Mouse (Mus musculus) urinary bladder, postnatal 36 days (tissue): Measurements from ENCODE around the gene Nos1ap.

ENCODE experiments used
- DNase-seq, 2 experiments: peaks; one replicate each; pipeline ENCODE4 v3.0.0; 2022; ENCODE audit warnings: low spot score in 2 of 2, mixed read lengths in 1 of 2

Nos1ap gene

DNA sequence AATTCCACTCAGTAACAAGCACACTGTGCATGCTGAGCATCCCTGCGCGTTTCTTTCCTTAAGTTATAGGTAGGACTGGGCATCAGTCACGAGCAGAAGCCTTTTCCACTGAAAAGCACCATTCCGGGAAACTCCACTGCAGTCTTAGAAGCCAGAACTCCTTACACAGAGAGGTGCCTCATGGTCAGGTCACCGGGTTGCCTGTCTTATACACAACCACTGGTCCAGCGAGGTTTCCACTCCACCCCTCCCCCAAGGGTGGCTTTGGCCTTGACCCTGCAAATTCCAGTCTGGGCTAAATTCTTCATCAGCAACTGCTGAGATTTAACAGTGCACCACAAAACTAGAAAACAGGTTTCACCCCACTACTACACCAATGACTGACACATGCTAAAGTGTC is 1.3 kb downstream of the Nos1ap start:
- no peak for DNase-seq

DNA sequence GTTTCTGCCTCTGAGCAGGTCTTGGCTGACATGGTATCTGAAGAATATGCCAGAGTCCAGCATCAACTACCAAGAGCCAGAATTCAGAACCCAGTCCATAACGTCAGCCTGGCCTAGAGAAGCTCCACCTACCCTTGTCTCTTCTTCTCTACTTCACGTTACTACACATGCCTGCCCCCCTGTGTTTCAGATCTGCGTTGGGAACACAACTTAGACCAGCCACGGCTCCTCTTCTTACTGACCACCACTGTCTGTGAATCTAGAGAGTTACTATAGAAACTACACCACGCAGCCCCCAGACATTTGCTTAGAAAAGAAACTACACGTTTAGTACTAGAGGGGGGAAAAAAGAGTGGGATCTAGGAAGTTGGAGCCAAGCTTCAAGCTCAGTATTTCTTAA is 2.9 kb downstream of the Nos1ap start:
- DNase-seq: no peak

DNA sequence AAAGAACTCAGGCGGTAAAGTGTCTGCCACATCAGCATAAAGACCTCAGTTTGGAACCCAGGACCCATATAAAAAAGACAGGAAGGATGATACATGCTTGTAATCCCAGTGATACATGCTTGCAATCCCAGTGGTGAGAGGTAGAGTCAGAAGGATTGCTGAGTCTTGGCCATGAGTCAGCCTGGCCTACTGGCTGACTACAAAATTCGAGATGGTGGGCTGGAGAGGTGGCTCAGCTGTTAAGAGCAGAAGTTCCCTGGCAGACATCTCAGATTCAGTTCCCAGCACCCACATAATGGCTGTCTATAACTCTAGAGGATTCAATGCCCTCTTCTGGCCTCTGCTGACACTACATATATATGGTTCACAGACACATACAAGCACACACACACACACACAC is 5.7 kb downstream of the Nos1ap start:
- no peak for DNase-seq

DNA sequence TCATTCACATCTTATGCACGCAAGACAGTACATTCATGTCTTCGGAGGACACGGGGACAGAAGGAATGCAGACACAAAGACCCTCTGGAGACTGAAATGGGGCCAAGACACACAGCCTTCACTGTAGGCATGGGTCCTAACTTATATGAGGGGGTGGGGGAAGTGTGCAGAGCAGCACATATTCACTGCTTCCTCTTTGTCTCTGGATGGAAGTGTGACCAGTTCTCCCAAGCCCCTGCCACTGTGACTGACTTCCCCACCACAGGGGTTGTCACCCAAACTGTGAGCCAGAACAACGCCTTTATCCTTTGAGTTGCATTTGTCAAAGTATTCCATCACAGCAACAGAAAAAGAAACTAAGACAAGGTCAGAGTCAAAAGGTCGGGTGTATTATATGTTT is 7.3 kb downstream of the Nos1ap start:
- DNase-seq: no peak

DNA sequence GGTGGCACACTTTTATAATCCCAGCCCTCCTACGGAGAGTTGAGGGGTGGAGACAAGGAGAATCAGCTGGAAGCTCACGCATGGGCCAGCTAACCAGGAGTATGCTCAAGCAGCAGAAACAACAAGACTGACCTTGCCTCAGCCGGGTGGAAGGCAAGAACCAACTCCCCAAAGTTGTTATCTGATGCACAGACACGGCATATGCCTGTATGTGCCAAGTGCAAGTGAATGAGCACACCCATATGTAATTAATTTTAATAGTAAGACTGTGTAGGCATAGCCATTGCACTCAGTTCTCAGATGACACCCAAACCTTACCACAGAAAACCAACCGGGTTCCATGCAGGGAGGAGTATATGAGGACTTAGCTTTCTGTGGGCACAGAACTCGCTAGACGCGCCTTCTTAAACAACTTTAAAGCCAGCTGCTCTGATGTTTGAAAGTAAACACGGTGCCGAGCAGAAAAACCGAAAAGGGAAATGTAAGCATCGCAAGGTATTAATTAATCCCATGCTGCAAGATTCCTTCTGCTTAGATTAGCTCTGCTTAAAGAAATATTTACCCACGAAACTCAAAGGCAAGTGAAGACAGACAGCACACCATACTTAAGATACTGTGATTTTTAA is 9.1 kb downstream of the Nos1ap start:
- DNase-seq: peak; percentile 14 to 23

DNA sequence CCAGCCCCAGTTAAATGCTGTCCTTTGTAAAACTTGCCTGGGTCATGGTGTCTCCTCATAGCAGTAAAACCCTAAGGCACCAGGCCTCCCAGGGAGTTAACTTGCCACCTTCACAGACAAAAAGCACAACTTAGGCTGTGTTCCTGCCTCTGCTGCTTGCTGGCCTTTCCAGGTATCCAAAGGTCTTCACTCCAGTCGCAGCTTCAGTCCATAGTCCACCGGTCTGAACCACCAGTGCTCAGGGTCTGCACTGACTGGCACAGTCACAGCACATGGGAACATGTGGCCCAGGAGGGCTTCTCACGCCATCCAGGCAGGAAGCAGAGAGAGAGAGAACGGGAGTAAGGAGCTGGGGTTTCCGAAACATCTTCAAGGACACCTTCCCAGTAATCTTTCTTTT is 10.2 kb downstream of the Nos1ap start:
- DNase-seq: no peak

DNA sequence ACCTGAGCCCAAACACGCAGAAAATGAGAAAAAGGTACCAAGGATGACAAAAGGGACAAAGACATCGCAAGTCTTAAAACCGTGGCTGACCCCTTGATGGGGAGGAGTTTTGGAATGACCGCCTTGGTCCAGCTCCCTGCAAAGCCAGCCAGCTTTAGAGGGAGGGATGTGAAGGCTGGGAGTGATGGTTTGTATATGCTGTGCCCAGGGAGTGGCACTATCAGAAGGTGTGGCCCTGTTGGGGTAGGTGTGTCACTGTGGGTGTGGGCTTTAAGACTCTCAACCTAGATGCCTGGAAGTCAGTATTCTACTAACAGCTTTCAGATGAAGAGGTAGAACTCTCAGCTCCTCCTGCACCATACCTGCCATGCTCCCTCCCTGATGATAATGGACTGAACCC is 10.6 kb downstream of the Nos1ap start:
- no peak for DNase-seq

DNA sequence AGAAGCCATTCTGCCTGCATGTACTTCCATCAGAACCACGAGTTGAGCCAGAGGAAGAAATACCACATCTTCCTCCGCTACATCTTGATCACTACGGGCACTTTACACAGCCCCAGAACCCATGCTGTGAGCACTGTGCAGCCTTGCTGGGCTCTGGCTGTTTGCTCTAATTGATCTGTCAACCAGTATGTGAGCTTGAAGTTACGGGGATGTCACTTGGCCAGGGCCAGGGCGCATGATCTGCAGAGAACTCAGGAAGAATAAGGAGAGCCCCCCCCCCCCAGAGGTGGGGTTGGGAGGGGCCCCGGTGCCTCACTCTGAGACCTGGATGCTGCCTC is 13.0 kb downstream of the Nos1ap start:
- DNase-seq: no peak

DNA sequence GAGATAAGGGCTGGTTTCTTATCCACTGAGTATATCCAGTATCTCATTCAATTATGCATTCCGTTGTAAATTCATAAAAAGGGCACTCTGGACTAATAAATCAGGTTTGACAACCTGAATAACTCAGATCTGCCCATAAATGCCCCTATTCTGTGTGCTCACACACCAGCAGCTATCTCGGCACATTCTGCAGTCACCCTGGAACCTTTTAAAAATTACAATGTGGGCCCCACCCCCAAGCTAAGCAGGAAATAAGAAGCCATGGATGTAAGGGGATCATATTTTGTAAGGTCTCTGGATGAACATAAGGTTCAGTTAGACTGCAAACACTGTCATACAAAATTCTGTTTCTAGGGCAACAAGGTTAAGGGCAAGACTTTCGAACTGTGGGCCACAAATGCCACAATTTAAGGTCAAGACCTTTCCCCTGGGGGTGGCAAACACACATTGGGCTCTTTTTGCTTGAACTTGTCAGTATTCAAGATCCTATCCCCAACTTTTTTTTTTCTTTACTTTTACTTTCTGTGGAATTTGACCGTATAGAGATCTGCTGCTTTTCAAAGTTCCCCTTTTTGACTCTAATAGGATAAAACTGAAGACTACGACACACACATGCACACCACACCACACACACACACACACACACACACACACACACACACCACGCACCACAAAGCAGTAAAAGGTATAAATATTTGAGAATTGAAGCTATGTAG is 13.5 kb downstream of the Nos1ap start:
- DNase-seq: no peak

DNA sequence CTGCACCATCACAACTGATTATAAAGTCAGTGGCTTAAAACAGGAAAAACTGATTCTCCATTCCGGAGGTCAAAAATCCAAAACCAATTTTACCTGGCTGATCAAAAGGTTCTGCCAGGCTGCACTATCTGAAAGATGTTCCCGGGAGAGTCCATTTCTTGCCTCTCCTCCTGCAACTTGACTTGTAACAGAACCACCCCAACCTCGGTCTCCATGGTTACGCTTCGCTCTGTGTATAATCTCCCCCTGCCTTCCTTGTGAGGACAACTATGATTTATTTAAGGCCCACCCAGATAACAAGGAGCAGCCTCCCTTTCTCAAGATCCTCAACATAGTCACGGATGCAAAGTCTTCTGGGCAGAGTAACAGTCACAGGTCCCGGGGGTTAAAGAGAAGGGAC is 16.5 kb downstream of the Nos1ap start:
- no peak for DNase-seq

DNA sequence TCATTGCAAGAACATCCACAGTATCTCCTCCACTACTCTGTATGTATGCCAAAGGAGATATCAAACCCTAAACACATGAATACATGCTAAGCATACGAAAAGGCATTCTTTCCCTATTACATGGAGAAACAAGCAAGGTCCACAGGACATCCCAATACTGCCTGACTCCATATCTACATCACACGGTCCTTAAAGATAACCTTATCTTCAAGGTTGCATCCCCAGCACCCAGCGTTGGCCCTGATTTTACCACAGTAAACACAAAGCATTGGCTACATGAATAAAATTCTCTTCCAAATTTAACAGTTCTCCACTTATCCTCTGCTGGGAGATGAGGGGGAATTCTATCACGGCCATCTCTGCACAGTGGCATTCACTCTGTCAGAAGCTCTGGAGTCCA is 22.7 kb downstream of the Nos1ap start:
- no peak for DNase-seq

DNA sequence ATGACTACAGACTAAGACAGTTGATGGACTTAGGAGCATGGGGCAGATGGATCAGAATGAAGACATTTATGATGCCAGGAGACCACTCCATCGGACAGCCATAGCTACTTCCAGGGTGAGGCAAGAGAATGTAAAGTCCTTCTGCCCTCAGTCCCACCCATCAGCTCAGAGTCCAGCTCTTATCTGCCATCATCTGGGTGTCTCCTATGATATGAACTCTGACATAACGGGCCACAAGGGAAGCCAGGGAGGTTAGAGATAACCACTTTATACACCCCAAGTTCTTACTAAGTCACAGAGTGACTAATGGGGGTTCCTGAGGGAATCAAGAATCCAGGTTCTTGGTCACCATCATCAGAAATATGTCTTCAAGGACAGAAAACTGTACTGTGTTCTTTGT is 23.1 kb downstream of the Nos1ap start:
- DNase-seq: no peak

DNA sequence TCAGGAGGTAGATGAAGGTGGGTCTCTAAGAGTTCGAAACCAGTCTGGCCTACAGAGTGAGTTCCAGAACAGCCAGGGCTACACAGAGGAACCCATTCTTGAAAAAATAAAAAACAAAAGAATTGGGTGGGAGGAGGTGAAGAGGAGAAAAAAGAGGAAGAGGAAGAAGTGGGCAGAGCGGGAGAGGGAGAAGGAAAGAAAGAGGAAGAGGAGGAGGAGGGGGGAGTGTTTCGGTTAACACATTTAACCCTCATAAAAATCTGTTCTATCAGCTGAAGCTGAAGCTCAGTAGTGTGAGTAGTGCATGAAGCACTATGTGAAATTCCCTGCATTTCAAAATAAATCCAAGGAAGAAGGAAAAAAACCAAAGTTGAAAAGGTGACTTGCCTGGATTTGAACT is 24.7 kb downstream of the Nos1ap start:
- no peak for DNase-seq

DNA sequence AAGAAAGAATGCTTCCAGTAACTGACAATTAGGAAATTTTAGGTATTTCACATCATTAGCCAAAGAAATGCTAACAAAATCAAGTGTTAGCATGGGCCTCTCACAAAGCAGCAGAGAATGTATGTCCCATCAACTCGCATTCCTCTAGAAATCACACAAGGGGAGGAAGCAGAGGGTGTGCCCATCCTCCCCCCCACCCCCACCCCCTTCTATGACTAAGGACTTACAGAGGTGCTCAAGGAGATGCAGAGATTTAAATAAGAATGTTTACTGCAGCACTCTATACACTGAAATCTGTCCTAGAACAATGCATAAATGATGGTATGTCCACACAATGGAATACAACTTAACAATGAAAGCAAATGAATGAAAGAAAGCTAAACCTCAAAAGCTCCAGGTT is 27.2 kb downstream of the Nos1ap start:
- DNase-seq: no peak

DNA sequence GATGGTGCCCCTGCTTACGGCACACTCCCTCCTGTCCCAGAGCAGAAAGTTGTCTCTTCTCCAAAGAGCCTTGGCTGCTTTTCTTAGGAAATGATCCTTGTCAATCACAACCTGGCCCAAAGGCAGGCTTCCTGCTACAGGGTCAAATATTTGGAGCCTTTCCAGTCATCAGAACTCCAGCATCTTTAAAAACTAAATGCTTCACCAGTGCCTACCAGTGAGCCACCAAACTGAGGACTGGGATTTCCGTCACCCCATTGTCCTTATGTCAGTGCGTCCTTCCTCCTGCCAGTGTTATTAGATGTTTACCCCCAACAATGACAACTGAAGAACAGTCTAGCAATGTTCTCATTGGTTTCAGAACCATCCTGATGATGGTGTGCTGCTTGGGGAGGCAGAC is 28.9 kb downstream of the Nos1ap start:
- DNase-seq: no peak

DNA sequence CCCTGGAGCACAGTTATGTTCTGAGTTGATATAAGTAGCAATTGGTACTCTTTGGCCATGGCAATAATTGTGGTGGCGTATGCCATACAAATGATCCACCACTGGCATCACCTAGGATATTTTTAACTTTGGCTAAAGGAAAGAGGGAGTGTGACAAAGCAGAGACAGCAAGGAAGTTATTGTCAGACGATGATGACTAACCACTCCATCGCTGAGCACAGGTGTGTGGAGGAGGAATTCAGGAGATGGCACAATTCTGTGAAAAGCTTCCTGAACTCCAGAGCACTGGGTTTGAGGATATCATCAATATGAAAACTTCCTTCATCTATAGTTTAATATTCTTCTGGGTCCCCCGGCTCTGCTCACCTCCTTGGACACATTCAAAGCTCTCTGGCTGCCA is 31.7 kb downstream of the Nos1ap start:
- DNase-seq: no peak

DNA sequence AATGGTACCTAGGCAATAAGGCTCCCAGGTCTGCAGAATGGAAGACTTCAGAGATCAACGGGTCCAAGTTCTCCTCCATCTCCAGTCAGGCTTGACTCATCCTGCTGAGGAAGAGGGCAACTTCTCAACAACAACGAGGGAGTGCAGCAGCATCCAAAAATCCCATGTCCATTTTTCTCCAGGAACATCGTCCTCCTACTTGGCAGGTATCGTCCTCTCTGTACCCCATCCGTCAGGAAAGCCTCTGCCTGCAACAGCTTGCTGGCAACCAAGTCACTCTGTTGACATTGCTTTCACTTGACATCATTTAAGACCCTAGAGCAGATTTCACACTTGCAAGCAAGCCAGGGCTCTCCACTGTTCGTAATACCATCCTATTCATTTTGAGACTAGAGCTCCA is 33.0 kb downstream of the Nos1ap start:
- no peak for DNase-seq

DNA sequence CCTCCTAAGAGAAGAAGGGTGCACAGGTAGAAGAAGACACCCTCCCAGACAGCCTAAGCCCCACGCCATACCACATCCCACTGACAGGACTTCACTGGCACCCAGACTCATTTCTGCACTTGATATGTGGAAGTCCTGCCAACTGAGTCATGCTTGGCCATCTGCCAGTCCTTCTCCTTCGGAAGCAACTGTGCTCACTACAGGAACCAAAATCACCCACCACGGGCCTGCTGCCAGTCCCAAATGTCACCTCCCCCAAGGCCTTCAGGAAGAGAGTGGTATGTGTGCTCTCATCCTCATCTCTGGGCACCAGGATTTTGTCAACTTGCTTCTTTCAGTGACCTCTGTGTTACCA is 34.7 kb downstream of the Nos1ap start:
- DNase-seq: peak; percentile 47 to 67

DNA sequence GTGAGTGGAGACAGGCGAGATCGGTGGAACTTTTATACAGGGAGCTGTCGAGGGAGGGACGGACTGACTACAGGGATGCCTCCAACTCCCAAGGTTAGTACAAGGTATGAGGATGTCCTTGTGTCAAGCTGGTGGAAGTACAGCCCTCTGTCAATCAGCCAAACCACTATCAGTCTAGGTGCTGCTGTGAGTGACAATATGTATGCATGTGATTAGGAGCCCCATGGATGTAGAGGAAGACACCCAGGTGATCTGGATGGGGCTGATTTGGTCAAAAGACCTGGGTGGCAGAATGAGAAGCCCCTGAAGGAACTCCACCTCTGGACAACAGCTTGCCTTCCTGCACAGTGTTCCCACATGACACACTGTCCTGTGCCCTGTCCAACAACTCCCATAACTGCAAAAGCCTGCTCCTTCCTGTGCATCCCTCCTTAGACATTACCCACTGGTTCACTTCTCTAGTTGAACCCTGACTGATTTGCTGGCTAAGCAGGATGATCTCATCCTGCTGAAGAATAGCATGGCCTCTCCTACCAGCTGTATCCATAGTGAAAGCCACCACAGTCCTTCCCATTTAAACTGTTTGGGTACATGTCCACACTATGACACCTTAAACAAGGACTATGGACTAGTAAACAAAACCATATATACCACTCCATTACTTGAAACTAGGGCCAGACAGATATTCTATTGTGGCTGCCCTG is 35.3 kb downstream of the Nos1ap start:
- DNase-seq: no peak

DNA sequence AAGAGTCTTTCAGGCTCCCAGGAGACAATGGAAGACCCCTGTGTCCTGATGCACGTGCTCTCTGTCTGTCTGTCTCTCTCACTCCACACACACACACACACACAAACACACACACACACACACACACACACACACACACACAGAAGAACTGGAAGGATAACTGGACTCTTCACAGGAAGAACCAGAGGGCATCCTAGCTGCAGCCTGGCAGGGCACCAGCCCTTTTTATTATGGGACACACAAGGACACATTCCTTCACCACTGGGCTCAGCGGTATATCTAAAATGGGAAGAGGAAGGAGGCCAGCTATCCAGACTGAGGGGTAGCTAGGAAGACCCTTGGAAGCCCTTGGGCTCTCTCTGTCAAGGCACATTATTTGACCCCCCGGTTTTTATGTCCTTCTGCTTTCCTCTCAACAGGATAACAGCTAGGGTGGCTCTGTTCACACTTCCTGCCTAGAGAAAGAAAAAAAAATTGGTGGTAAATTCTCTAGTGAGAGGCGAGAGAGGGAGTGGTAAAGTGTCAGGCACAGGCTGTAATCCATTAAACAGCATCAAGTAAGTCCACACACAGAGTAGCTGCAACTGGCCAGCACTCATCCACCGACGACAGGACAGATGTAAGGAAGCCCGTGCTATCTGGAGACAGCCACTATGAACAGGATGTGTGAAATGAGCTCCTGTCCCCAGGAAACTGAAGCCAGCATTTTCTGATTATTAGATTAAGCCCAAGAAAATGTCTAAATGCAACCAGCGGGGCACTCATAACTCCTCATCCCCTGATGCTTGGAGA is 38.8 kb downstream of the Nos1ap start:
- no peak for DNase-seq

DNA sequence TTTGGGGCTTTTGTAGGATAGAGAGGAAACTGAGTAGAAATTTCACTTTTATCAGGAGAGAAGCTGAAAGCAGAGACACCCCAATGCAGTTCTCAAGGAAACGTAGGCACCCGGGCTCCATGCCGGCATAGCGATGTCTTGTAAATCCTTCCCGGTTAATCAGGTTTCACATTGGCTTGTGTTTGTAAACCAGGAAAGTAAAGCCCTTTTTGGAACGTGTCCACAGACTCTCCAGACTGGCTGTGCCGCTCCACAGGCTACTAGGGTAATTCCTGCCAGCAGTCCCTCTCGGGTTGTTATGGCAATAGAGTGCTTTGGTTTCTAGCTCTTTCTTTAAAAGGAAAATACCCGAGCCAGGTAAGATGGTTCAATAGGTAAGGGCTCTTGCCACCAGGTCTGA is 40.6 kb downstream of the Nos1ap start:
- DNase-seq: peak in 1 of 2 experiments; percentile 8

DNA sequence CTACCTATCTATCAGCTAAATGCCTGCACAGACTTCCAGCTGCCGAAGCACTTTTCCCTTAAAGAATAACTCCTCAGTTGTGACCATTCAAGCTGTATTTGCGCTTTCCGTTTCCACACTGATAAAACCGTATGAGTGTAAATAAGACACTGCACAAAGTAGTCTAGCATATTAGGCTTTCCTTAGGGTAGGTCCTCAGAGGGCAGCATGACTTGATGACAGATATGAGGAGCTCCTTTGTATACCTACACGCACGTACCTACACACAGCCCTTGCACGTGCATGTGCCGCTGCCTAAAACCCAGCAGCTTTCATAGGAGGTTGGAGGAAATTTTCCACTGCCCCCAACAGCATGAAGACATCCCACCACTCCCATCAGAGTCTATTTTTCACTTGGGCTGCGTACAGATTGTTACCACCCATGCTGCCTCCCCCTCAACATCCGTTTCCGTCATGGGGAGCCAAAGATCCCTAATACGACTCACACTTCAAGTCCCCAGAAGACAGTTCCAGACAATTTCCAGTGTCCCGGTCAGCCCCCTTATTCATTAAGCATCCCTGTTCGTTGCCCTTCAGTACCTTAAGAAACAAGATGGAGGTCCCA is 41.4 kb downstream of the Nos1ap start:
- DNase-seq: no peak
